Mouse (Mus musculus): Measurements from ENCODE around the gene Cdk5rap3.

Cdk5rap3 gene

GRCm38 (mm10) chr11:96899449-96900306, 16.6 kb downstream of the Cdk5rap3 start:
- no peak for DNase-seq (ENCODE audit: low read depth, low spot score)

GRCm38 (mm10) chr11:96895886-96896285, 20.4 kb downstream of the Cdk5rap3 start:
- no peak for DNase-seq (ENCODE audit: low read depth, low spot score)

GRCm38 (mm10) chr11:96893203-96893842, 23.0 kb downstream of the Cdk5rap3 start:
- no peak for DNase-seq (ENCODE audit: low read depth, low spot score)

- no peak for DNase-seq (ENCODE audit: low read depth, low spot score)
These were observed 24.3 kb downstream of the Cdk5rap3 start for GRCm38 (mm10) chr11:96891784-96892527.

- no peak for DNase-seq (ENCODE audit: low read depth, low spot score)
These were observed 29.3 kb downstream of the Cdk5rap3 start for GRCm38 (mm10) chr11:96886942-96887546.

GRCm38 (mm10) chr11:96885901-96886340, 30.4 kb downstream of the Cdk5rap3 start:
- DNase-seq (ENCODE audit: low read depth, low spot score): no peak

GRCm38 (mm10) chr11:96880296-96880695, 36.0 kb downstream of the Cdk5rap3 start:
- no peak for DNase-seq (ENCODE audit: low read depth, low spot score)

GRCm38 (mm10) chr11:96879359-96879758, 36.9 kb downstream of the Cdk5rap3 start:
- DNase-seq (ENCODE audit: low read depth, low spot score): no peak

GRCm38 (mm10) chr11:96878715-96879114, 37.6 kb downstream of the Cdk5rap3 start:
- no peak for DNase-seq (ENCODE audit: low read depth, low spot score)

GRCm38 (mm10) chr11:96877071-96877470, 39.2 kb downstream of the Cdk5rap3 start:
- DNase-seq (ENCODE audit: low read depth, low spot score): no peak

GRCm38 (mm10) chr11:96876300-96877040, 39.8 kb downstream of the Cdk5rap3 start:
- no peak for DNase-seq (ENCODE audit: low read depth, low spot score)

GRCm38 (mm10) chr11:96875745-96876144, 40.6 kb downstream of the Cdk5rap3 start:
- no peak for DNase-seq (ENCODE audit: low read depth, low spot score)

GRCm38 (mm10) chr11:96875270-96875669, 41.0 kb downstream of the Cdk5rap3 start:
- DNase-seq (ENCODE audit: low read depth, low spot score): no peak

- no peak for DNase-seq (ENCODE audit: low read depth, low spot score)
These were observed 42.6 kb downstream of the Cdk5rap3 start for GRCm38 (mm10) chr11:96873601-96874140.

- no peak for DNase-seq (ENCODE audit: low read depth, low spot score)
These were observed 43.6 kb downstream of the Cdk5rap3 start for GRCm38 (mm10) chr11:96872441-96873379.

- peak; percentile 46 for DNase-seq (ENCODE audit: low read depth, low spot score)
These were observed 49.1 kb downstream of the Cdk5rap3 start for GRCm38 (mm10) chr11:96867149-96867548.

GRCm38 (mm10) chr11:96863206-96863995, 52.9 kb downstream of the Cdk5rap3 start:
- DNase-seq (ENCODE audit: low read depth, low spot score): no peak

GRCm38 (mm10) chr11:96862534-96862933, 53.8 kb downstream of the Cdk5rap3 start:
- DNase-seq (ENCODE audit: low read depth, low spot score): no peak

GRCm38 (mm10) chr11:96861878-96862289, 54.4 kb downstream of the Cdk5rap3 start:
- peak; percentile 77 for DNase-seq (ENCODE audit: low read depth, low spot score)
